Mouse (Mus musculus) ovary, postnatal 10 days (tissue): ENCODE data around the gene Cenpm.
A peak's percentile ranks its signal among the peaks of the same experiment; 100 is the strongest.

Experiments
- DNase-seq: peaks from one replicate; pipeline ENCODE4 v3.0.0; 2022; ENCODE audit warnings: low spot score

The Cenpm gene

DNA sequence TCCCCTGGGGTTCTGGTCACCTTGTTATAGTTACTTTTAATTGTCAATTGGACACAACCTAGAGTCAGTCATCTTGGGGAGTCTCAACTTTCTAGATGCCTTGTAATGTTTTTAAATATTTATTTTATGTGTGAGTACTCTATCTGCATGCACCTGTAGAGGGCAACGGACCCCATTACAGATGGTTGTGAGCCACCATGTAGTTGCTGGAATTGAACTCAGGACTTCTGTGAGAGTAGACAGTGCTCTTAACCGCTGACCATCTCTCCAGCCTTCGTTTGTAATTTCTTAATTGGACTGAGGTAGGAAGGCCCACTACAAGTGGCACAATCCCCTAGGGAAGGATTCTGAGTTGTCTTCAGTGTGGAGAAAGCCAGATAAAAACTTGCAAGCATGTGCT lies 1.2 kb downstream of the Cenpm start:
- DNase-seq = no peak

DNA sequence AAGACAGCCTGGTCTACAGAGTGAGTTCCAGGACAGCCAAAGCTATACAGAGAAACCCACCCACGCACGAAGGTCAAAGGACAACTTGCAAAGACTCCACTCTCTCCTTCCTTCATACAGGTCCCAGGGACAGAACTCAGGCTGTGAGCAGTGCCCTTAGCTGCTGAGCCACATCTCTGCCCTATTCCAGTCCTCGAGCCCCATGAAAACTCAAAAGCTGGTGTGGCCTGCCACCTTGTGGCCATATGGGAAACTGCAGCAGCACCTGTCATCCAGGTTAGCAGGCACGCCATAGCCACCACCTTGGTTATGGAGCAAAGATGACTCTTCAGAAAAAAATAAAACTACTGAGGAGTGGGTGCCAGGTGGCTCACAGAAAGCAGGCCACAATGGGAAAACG lies 8.0 kb downstream of the Cenpm start:
- DNase-seq = peak; percentile 66

DNA sequence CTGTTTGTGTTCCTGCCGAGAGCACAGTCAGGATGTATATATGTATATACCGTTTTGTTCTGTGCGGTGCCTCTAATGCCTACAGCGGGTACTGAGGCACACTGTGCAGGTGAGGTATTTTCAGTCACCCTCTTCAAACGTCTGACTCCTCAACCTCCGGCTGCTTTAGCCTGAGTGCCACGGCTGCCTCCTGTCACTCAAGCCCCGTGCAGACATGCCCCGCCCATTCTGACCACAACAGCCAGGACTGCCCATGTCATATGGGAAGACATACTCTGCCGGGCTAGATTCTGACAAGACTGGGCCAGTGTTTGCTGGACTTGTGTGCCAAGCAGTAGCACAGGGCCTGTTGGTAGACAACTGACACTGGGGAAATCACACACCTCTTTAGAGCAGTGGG lies 8.9 kb downstream of the Cenpm start:
- DNase-seq = no peak

DNA sequence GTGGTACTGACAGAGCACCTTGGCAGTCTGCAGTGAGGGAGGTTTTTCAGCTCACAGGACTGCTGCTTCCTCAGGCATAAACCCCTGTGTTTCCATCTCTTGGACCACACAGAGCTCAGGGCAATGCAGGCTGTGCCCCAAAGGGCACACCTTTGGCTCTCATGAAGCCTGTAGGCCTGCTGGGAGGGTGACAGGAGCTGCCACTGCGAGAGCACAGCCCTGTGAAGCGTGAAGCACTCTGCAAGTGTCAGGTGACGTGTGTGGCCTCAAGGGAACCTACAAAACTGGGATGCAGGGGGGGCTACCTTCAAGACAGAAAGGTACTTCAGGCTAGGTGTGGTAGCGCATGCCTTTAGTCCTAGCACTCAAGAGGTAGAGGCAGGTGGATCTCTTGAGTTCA lies 11.9 kb downstream of the Cenpm start:
- DNase-seq = no peak

DNA sequence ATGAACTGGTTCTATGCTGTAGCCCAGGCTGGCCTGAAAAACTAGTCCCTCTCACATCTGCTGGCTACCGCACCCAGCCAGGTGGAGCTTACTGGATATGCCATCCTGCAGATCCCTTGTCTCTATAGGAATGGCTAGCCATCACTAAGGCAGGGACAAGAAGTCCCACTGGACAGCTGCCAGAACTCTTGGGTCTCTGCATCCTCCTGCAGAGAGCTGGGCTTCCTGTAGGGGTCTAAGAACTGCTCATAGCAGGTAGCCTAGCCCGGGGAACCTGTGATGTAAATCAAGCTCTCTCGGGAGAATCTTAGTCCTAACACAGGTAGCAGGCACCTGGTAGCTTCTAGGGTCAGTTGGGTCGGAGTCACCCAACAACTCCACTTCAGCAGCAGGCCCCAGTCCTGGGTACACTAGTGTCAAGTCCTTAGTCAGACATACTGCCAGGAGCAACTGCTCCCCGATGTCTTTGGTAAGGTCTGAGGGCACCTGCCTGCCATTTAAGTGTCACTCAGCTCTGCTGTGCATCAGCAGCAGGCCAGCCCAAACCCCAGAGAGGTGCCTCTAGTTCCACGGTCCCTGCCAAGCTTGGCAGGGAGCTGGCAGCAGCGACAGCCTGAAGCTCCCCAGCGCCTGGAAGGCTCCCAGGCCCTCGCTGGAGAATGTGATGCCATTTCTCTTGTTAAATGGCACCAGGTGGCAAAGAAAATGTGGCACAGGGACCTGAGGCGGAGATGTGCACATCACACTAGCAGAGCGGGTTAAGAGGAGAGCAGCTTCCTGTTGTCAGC lies 12.8 kb downstream of the Cenpm start:
- no peak for DNase-seq

DNA sequence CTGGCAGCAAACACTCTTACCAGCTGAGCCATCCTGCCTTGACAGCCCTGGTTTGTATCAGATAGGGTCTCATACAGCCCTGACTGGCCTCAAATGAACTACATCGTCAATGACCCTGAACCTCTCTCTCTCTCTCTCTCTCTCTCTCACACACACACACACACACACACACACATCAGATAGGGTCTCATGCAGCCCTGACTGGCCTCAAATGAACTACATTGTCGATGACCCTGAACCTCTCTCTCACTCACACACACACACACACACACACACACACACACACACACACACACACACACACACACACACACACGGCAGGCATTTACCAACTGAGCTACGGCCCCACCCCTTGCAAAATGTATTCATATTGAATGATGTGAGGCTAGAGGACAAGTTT lies 13.4 kb downstream of the Cenpm start:
- DNase-seq = no peak

DNA sequence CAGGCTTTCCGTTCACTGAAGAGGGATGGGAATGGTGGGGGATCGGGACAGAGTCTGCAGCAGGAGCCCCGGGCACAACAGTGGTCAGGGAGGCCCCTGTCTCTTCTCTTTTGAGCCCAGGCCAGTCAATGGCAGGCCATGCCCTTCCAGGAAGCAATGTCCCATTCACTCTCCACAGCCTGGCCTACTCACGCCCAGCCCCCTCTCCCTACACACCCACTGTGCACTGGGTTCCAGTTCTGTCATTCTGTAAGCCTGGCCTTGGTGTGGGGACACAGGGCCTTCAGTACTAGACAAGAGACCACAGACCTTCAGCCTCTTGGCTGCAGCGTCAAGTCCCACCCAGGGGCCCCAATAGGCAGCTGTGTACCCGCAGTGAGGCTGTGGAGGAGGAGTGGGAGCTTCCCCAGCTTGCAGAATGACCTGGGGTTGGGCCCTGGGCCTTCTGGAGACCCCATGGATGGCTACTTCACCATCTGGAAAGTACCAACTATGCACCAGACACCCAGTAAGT lies 14.4 kb downstream of the Cenpm start:
- DNase-seq = no peak

DNA sequence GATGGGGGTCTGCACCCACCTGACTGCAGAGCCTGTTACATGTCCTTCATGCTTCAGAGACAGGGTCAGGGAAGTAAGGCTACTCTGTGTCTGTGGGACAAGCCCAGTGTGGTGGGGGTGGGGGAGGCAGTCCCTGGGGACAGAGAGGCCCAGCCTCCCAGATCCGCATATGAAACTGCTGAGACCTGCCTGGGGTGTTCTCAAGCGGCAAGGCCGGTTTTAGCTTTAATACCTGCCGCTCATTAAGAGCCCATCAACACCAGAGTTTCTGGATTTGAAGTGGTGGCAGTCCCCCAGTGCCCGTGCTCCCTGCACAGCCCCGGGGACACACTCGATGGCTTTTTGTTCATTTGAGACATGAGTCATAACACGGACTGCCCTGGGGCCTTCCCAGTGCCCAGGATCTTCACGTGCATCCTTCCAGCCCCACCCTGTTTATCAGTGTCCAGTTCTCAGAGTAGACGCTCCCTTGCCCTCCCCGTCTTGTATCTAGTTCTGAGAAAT lies 15.0 kb downstream of the Cenpm start:
- DNase-seq = no peak

DNA sequence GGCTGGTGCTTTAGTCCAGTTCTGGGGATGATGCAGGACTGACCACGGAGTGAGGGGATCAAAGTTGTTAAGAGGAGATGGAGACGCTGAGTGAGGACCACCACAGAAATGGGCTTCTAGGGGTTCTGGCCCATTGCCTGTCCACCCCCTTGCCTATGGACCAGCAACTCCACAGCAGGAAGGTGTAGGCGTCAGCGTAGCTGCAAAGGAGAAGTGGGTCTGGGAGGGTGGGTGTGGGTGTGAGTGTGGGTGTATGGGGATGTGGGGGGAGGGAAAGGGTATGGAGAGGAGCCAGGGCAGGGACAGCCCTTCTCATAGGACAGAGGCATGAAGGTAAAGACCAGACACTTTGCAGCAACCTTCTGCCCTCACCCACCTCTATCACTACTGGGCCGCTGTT lies 18.8 kb downstream of the Cenpm start:
- DNase-seq = no peak

DNA sequence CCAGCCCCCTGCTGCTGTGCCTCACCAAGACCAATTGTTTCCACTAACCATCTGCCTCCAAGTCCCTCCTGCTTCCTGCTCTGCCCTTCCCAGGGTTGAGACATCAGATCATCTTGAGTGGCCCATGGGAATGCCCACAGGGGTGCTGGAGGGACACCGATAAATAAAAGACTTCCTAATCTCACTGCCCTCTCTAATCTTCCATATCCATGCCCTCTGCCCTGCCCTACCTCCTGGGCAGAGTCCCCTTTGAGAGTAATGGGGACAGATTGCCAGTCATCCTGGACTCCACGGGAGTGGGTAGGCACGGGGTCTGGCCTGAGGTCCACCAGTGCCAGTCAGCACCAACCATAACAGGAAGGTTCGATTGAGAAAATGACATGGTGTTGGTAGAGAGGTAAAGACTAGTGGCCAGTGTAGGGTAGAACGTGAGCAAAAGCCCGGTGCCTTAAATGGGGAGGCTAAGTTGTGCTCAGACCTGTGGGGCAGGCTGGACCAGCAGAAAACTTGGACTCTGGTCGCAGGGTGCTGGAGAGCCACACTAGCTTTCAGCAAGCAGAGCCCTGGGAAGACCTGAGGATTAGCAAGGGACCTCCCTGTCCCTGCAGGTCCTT lies 19.8 kb downstream of the Cenpm start:
- DNase-seq = no peak

DNA sequence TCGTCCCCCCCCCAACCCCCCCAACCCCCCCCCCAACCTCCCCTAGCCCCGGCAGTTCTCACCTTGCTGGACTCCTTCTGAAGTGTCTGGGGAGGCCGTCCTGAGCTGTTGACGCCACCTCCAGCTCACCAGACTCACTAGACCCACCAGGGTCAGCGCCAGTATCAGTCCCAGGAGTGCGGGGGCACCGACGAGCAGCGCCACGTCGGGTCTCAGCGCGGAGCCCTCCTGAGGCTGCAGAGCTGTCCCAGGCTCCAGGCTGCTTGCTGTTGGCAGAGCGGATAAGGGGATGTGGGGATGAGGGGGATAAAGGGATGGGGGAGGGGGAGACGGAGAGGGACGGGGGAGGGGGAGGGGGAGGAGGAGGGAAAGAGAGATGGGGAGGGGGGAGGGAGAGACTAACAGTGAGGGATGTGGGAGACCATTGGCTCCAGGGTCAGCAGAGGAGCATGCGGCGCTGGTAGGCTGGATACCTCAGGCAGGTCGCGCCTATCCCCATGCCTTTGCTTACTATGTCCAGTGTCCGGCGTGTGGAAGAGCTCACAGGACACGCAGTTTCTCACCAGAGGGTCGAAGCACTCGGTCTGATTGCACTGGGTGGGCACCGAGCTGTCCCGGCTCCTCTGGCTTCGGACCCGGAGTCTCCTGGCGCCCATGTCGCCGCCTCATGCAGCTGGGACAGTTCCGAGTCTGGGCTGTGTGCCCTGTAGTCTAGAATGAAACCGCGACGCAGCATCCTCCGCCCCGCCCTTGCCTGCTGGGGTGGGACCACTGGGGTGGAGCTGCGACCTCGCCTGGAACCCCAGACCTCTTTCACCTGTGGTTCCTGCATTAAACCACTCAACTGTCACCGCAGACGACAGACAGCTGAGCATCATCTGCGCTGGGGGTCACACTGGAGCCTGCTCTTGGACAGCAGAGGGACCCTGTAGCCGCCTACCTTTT lies 20.6 kb downstream of the Cenpm start, which contains the start of gene Tnfrsf13c:
Tnfrsf13c (minus strand) TSS at position 713 of the 945 bp plus-strand sequence.
- DNase-seq = no peak

DNA sequence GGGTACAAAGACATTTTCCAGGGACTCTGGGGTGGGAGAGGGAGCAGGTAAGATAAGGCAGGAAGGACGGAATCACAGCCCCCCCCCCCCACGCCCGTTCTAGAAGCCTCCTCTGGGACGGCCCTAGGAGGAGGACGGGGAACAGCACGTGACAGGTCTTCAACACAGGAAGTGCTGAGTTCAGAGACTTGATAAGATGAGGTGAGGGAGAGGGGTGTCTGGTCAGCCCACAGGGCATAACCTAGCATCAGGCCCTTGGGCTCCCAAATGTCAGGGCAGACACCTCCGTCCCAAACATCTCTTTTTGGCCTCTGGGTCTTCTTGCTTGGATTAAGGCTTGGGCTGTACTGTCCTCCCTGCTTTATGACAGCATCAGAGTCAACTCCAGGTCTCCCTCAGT lies 21.3 kb downstream of the Cenpm start:
- no peak for DNase-seq

DNA sequence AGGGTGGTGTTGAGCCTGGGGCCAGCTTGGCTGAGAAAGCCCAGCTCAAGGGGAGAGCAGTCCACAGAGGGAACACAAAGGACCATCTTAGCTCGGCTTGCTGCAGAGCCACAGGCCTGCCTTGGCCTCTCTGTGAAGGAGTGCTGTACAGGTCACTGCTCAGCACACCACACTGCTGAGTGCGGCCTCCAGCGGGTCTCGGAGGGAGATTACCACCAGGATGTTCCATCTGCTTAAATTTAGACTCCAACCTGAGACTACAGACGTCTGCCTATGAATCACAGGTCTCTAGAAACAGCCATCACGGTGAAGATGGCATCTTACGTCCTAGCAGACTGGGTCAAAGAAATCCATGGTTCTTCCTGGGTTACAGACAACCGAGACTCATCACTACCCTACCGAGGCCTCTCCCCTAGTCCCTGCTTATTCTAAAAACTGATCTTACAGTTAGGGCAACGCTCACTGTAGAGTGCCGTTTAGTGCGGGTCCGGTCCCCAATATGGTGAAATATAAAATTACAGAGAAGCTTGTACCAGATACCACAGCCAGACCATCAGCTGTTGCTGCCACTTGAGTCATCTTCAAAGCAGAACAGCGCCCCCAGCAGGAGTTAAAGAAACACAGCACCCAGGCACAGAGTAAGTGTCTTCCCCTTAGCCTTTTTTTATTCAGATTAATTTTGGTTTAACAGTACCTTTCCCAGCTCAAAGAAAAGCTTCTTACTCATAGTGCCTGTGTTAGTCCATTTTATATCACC lies 23.3 kb downstream of the Cenpm start:
- DNase-seq = no peak

DNA sequence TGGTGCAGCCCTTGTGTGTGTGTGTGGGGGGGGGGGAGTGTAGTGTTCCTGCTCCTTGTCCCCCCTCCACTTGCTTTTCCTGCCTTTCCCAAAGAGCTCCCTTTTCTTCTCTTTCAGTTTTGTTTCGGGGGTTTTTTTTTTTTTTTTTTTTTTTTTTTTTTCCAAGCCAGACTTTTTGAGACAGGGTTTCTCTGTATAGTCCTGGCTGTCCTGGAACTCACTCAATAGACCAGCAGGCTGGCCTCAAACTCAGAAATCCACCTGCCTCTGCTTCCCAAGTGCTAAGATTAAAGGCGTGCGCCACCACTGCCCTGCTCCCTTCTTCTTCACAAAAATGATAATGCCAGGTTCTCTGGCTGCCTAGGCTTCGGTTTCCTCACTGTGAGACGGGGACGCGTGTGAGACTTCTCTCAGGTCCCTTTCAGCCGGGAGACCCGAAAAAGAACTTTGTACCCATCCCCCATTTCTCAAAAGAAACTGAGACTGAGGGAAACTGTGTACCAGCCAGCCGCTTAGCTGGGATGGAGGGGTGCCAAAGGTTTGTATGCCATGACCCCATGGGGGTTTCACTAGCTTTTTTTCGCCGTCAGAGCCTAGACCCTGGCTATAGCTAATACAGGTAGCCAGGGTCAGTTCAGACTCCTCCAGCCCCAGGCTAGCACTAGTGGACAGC lies 24.4 kb downstream of the Cenpm start:
- no peak for DNase-seq

DNA sequence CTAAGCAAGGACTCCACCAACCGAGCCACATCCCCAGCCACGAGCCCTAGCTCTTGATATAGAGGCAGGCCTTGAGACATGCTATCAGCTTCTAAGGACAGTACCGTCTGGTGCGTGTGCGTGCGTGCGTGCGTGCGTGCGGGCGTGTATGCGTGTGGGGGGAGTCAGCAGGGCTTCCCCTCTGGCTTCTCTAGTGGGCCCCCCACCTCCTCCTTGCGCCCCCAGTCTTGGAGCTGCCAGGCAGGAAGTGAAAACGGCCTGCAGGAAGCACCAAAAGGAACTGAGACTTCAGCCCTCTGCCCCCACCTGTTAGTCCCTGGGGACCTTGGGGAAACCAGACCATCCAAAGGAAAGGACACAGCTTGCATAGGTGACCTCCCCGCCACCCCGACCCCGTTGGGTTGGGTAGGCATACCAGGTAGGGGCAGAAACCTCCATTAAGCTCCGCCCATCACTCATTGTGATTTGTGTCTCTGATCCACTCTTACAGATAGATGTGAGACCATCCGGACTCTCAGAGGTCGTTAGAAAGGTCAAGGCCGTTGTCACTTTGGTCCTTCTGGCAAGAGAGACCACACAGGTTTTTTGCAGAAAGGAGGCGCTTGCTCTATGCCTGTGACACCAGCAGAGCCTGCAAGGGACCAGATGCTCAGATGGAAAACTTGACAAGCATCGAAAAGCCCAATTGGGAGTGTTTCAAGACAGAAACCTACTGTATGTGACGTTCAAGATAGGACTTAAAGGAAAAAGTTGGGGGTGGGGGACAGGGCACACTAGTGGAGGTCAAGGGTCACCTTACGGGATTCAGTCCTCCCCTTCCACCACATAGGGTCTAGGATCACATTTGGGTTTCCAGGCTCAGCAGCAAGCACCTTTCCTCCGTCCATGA lies 25.5 kb downstream of the Cenpm start:
- DNase-seq = no peak

DNA sequence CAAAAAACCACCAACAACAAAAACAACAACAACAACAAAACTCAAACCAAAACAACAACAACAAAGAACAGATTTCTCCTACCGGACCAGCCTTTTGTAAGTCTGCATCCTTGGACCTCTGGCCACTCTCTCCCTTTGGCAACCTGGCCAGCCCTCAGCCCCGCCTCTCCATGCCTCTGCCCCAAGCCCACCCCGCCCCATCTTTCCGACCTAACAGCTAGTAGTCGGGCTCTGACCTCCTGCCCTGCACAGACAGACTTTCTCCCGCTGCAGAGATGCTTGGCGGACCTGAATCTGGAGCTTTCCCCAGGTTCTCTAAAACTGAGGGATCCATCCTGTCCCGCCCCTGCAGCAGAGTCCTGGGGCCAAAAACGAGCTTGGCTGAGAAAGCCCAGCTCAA lies 26.6 kb downstream of the Cenpm start:
- DNase-seq = no peak

DNA sequence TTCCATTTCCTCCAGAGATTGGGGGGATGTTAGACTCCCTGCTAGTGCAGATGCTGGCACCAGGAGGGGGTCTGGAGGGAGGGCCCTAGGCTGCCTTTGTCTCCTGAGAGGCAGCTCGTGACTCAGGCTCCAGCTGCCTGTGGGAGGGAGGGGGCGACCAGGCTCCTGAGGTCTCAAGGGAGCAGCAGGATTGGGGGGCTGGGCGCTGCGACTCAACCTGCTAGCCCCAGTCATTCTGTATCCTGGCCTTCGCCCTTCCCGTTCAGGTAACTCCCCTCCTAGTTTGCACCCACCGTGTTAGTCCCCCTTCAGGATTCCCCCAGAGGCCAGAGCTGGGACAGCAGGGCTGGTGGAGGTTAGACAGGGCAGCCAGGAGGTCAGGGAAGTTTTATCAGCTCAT lies 27.5 kb downstream of the Cenpm start:
- no peak for DNase-seq

DNA sequence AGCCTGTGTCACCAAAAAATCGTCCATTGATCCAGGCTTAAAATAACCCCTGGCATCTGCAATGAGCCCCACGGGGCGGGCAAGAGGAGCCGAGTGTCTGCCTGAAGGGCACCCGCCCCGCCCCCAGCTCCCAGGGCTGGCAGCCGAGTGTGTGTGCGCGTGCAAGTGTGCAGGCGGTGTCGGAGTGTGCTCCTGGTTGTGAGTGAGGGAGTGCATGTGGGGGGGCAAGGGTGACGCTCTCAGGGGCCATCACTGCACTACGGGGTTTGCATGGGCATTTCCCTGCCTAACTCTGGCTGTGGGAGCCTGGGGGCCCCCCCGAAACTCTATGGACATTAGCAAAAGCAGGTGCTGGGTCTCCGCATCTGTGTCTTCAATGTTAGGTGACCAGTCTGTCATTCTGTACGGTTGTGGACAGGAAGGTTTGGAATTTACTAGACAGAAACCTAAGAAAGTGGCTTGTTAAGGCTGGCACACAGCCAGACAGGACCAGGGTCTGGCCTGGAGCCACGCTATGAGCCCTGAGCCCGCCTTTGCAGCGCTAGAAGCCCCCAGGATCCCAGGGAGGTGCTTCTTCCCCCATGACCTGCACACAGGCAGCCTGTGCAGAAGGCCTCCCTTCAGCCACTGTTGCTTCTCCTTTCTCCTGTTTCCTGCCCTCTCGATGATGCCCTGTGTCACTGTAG lies 28.3 kb downstream of the Cenpm start:
- DNase-seq = no peak

DNA sequence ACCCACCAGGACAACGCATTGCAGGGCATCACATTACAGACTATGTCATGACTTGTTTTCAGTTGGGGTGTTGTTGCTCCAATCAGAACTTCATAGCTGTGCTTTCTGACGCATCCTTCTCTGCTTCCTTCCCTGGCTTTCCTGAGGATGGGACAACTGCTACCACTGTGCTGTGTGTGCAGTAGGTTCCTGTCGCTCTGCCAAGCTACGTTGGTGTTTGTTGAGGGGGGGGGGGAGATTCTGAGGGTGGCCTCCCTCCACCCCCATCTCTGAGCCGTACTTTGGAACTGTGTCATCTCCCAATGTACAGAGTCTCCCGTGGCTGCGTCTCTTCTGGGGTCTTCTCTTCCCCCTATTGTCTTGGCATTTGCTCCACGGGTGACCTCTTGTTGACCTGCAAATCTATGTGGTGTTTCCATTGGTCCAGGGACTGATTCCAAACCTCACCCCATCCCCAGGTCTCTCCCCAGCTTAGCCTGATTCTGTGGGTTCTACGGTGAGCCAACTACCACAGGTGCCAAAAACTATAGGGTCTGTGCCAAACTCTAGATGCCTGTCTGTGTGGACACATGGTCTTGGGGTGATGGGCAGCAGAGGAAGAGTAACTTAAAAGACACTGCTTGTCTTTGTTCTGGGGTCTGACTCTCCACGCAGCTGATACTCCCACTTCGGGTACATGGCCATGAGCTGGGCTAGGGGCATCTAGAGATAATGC lies 29.1 kb downstream of the Cenpm start:
- DNase-seq = no peak
